Mouse (Mus musculus) testis, adult 2 months (tissue): Measurements from ENCODE around the gene Ebp. TPM values are rescaled to one million over a fixed set of nuclear protein-coding genes. Genes with fewer than 3 reads are reported as not detected.
A peak's percentile ranks its signal among the peaks of the same experiment; 100 is the strongest.

ENCODE experiments used
- H3K27ac ChIP-seq: fragments of 200-500 bp; 2 replicates; pipeline ENCODE4 v1.5.1; 2012; ENCODE audit warnings: low read depth, low read length; ENCODE audit not compliant: control insufficient read depth, insufficient read depth
- H3K27me3 ChIP-seq: fragments of 200-500 bp; 2 replicates; pipeline ENCODE4 v1.6.1; 2012; ENCODE audit warnings: mild to moderate bottlenecking, low read length, moderate library complexity; ENCODE audit not compliant: control insufficient read depth, insufficient read depth
- H3K36me3 ChIP-seq: fragments of 200-500 bp; 2 replicates; pipeline ENCODE4 v1.6.1; 2012; ENCODE audit warnings: mild to moderate bottlenecking, low read length; ENCODE audit not compliant: control insufficient read depth, insufficient read depth
- H3K4me1 ChIP-seq: fragments of 200-500 bp; 2 replicates; pipeline ENCODE4 v1.6.1; 2012; ENCODE audit warnings: low read length; ENCODE audit not compliant: control insufficient read depth, insufficient read depth
- H3K4me3 ChIP-seq: fragments of 200-500 bp; 2 replicates; pipeline ENCODE4 v1.5.1; 2012; ENCODE audit warnings: low read depth, mild to moderate bottlenecking, low read length, moderate library complexity, mixed read lengths; ENCODE audit not compliant: control insufficient read depth
- CTCF ChIP-seq: fragments of 200-500 bp; IDR thresholded peaks from 2 replicates; pipeline ENCODE4 v1.5.1; 2012; ENCODE audit warnings: low read depth, mild to moderate bottlenecking, inconsistent platforms, low read length, moderate library complexity; ENCODE audit not compliant: control insufficient read depth, insufficient read depth, insufficient replicate concordance
- POLR2A ChIP-seq: fragments of 200-500 bp; IDR thresholded peaks from 2 replicates; pipeline ENCODE4 v1.6.1; 2012; ENCODE audit warnings: low read depth, mild to moderate bottlenecking, inconsistent platforms, low read length, moderate library complexity; ENCODE audit not compliant: control insufficient read depth
- polyA plus RNA-seq: library from polyadenylated mRNA; depleted of rRNA; stranded (reverse); fragments of >200 nt; gene quantifications from 2 replicates; pipeline ENCODE4 v1.2.3, GENCODE M21; 2012

Gene Ebp
- polyA plus RNA-seq, 1 experiment: 15.2 TPM

DNA sequence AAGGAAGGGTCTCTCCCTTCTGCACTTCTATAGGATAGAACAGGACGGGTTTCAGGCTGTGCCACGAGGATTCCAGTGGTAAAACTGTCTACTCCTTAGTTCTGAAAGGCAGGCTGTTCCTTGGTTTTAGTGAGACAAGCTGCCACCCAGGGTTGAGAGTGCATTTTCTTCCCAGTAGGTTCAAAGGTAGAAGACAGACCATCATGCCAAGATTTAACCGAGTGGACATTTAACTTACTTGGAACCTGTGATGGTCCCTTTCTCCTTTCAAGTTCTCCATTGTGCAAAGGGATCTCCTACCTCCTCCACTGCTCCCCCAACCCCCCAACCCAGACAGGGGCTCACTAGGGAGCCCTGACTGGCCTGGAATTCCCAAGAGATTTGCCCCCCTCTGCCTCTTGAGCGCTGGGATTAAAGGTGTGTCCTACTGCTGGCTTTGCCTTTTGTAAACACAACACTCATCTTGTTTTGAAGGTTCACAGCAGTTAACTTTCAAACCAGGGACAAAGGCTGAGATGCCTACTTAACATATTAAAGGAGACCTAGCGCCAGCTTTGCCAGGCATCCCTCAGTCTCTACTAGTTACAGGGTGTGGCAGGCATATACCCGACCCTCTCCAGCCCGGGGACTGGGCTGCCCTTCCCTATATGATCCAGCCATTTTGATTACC, 10.3 kb downstream of the Ebp start:
- H3K27me3 ChIP-seq: no peaks in the 10 kb centered on the region
- H3K36me3 ChIP-seq: no peaks in the 10 kb centered on the region
- no peak for TF ChIP-seq POLR2A
- TF ChIP-seq CTCF: no peak
- no peak overlapping the region for H3K27ac ChIP-seq
- H3K4me1 ChIP-seq: no peaks in the 10 kb centered on the region
- H3K4me3 ChIP-seq: no peak overlapping the region

DNA sequence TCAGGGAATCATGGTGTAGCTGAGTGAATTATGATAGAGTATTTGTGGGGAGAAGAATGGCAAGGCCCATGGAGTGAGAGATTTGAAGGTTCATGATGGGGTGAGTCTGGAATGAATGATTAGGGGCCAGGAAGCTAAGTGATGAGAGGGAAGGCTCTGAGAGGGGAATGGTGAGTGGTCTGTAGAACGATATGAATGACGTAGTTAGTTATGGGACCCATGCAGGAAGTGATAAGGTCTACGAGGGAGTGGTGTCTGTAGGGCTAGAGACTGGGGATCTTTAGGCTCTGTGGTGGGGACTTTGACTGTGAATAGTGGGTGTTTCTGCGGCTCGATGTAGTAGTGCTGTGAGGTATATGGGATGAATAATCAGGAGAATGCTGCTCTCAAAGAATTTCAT, 13.7 kb downstream of the Ebp start:
- Histone ChIP-seq H3K27ac (no peak overlapping the region), H3K4me1 (no peaks in the 10 kb centered on the region; the same call in 1 of the 2 replicates), H3K27me3 (no peaks in the 10 kb centered on the region), H3K4me3 (no peak overlapping the region), H3K36me3 (no peaks in the 10 kb centered on the region)
- TF ChIP-seq POLR2A (no peak), CTCF (no peak)

DNA sequence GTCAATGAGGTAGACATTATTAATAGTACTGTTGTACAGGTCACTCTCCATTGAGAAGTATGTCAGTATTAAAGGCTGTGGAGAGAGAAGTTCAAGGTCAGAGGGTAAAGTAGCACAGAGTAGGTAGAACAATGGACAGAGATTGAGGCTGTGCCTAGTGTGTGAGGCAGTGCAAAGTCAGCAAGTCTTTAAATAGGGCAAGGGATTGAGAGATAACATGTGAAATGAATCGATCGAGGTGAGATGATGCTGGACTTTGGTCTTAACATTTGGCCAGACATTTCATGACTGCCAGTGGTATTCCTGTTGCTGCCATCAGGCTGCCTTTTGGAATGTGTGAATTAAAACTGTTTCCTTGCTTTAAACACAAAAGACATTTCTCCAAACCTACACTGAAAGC, 14.4 kb downstream of the Ebp start:
- Histone ChIP-seq H3K27me3 (no peaks in the 10 kb centered on the region), H3K27ac (no peak overlapping the region), H3K4me3 (no peak overlapping the region), H3K36me3 (no peaks in the 10 kb centered on the region), H3K4me1 (no peaks in the 10 kb centered on the region; the same call in none of the 2 replicates)
- TF ChIP-seq POLR2A: no peak
- TF ChIP-seq CTCF: no peak

DNA sequence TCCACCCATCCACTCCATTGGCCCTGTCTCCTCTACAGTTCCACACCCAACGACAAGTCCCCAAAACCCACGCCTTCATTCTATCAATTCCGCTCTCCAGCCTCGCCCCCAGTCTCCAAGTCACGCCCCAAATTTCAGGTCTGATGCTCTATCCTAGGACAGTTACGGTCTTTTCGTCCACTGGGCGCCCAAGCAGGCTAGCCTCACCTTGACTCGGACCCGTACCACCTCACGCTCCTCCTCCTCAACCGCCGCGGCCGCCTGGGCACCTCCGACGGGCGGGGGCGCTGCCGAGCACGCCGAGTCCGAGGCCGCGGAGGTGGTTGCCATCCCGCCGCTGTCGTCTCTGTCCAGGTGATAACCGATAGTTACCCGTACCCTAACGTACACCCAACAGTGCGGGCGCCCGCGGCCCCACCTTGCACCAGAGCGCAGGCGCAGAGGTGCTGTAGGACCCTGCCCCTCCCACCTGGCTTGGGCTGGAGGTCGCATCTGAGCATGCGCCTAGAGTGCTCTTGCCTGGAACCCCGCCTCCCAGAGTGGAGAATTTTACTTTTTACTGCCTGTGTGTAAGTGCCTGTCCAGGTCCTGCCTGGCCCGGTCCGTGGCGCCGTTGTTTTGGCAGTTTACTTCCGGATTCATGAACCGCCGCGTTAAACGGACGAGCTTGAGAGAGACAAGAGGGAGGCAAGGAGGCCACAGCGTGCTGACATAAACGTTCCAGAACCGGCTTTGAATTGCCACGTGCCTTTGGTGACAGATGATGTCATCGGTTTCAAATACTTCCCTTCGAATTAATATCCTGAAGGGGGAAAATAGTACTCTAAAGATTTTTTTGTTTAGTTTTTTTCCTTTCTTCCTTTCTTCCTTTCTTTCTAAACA, 17.6 kb downstream of the Ebp start, which contains the start of gene Tbc1d25:
Gene Tbc1d25, minus strand, starts transcription at position 678 of the 882 bp plus-strand sequence.
- TF ChIP-seq POLR2A: peak; percentile 65
- TF ChIP-seq CTCF: 0 out of 2 replicates have a peak, but pooled peaks have one; percentile 1
- peak within 1 kb of the TSS; percentile 96 for H3K27ac ChIP-seq

DNA sequence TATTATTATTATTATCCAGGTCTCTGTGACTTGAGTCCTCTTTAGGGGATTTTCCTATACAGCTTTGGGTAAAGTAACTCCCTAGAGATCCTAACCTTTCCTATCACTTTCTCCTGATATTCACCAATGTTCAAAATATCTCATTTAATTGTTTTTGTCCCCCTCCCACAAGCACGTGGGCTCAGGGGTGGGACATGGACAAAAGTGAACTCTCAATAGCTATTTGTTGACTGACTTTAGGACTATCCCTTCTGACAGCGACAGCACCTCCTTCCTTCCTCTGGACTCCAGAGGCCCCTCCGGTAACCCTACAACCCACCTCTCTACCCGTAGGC, 18.2 kb downstream of the Ebp start:
- H3K4me1 ChIP-seq: no peaks in the 10 kb centered on the region; the same call in none of the 2 replicates
- no peak for TF ChIP-seq POLR2A
- no peak for TF ChIP-seq CTCF
- no peaks in the 10 kb centered on the region for H3K27me3 ChIP-seq
- H3K4me3 ChIP-seq: peak overlapping the region; percentile 94
- peak overlapping the region; percentile 96 for H3K27ac ChIP-seq
- H3K36me3 ChIP-seq: no peaks in the 10 kb centered on the region

More for the DNA sequence above, 17.6 kb downstream of the Ebp start, which contains the start of gene Tbc1d25:
- H3K4me3 ChIP-seq: peak within 1 kb of the TSS; percentile 94
- no peaks in the 10 kb centered on the region for H3K27me3 ChIP-seq
- H3K4me1 ChIP-seq: no peaks in the 10 kb centered on the region; the same call in none of the 2 replicates
- H3K36me3 ChIP-seq: no peaks in the 10 kb centered on the region

DNA sequence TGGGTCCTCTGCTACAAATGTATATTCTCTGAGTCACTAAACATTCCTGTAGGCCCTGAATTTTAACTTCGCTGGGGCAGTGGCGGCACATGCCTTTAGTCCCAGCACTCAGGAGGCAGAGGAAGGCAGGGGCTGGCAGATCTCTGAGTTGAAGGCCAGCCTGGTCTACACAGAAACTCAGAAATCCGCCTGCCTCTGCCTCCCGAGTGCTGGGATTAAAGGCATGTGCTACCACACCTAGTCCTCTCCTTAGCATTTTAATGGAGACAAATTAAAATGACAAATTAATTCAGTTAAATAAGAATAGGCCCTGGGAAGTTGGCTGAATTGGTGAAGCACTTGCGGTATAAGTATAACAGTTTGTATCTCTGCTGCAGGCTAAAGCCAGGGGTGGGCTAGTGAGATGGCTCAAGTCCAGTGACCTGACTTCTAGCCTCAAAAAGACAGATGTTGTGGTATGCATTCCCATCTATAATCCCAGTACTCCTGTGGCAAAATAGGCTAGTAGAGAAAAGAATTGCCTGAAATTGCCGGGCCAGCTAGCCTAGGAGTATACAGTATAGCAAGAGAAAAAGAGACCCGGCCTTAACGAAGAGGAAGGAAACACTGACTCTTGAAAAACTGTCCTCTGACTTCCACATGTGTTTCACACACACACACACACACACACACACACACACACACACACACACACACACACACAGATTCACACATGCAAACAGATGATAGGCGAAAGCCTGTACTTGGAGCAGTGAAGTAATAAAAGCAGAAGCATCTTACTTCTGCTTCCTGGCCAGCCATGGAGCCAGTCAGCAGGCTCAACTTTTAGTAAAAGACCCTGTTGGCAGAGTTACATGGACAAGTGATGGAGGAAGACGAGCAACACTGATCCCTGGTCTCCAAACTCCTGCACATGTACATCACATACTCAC, 25.3 kb downstream of the Ebp start:
- no peaks in the 10 kb centered on the region for H3K27me3 ChIP-seq
- H3K36me3 ChIP-seq: no peaks in the 10 kb centered on the region
- H3K4me1 ChIP-seq: no peaks in the 10 kb centered on the region
- H3K4me3 ChIP-seq: no peak overlapping the region
- H3K27ac ChIP-seq: 0 out of 2 replicates have a peak overlapping the region, but pooled peaks have one; percentile 8
- TF ChIP-seq CTCF: no peak
- no peak for TF ChIP-seq POLR2A
